Mouse (Mus musculus): ENCODE results near the gene Eddm3b.
"Not testable (repeated sequence)": the region's sequence is repeated elsewhere in the genome, so short reads cannot be mapped to it uniquely, and the experiment has no call there.

DNA sequence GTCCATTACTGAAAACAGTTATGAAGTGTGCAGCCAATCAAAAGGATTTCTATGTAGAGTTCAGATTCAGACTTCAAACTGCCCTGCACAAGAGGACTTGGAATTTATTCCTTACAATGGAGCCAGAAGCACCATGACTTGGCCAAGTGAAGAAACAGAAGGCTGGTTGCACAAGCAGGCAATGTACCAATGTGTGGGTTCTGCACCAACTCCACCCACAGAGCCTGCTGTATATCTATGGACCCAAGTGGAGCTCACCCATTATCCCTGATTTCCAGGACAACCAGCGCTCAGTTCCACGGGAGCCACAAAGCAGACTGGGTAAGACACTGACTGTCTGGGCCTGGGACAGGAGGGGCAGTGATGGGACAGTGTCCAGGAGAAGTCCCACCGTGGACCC is 47.8 kb downstream of the Eddm3b start, which contains the start of gene Rnase2b:
- TF ChIP-seq POLR2A (IDR thresholded peaks at IDR 0.05; ENCODE audit: insufficient read depth, low read length); EP300 (IDR thresholded peaks at IDR 0.05; ENCODE audit: insufficient read depth, low read depth, low read length); CTCF (IDR thresholded peaks at IDR 0.05; ENCODE audit: low read depth, low read length): not testable (repeated sequence)
